Mouse (Mus musculus): ENCODE measurements around the gene Mcm2. TPM values are rescaled to one million over a fixed set of nuclear protein-coding genes. Genes with fewer than 3 reads are reported as not detected.

Gene Mcm2
- total and polyA plus RNA-seq, 3 experiments = 130 to 148 (median 148) TPM

GRCm38 (mm10) chr6:88873965-88874867 is 24.4 kb downstream of the Mcm2 start:
- dilution Hi-C loops (cut with MboI; ENCODE audit: extremely low pct_ligation_motif_present, extremely low pct_unique_long_range_greater_than_20kb, low sequenced_read_pairs) (no loop called here), in situ Hi-C loops (cut with MboI; ENCODE audit: low pct_ligation_motif_present, low pct_unique_long_range_greater_than_20kb, low sequenced_read_pairs) (no loop called here)
- Histone ChIP-seq H3K4me2 (ENCODE audit: insufficient read depth, low read depth, poor library complexity, severe bottlenecking) (no peak overlapping the region), H3K4me1 (ENCODE audit: control insufficient read depth in 1 of 2, insufficient read depth in 2 of 2) (peaks cover 9 to 12% of the 10 kb centered on the region in 2 experiments), H3K36me3 (replicated peaks in 1 of 2; ENCODE audit: control insufficient read depth in 1 of 2, insufficient read depth in 1 of 2, low read length in 1 of 2) (peaks cover 0 to 12% of the 10 kb centered on the region in 2 experiments), H3K4me3 (replicated peaks in 1 of 3; ENCODE audit: low read depth in 2 of 3, low read length in 2 of 3, poor library complexity in 1 of 3) (no peak overlapping the region), H3K27ac (ENCODE audit: insufficient read depth, low read depth) (no peak overlapping the region), H3K79me2 (replicated peaks; ENCODE audit: control insufficient read depth, extremely low read depth, insufficient read depth, poor library complexity, severe bottlenecking) (no peaks in the 10 kb centered on the region), H3K9me3 (replicated peaks; ENCODE audit: low read length) (peaks cover 6% of the 10 kb centered on the region), H3K9ac (ENCODE audit: insufficient read depth, low read depth) (no peak overlapping the region), H3K27me3 (replicated peaks) (no peaks in the 10 kb centered on the region)
- no peak for TF ChIP-seq ELF1 (IDR thresholded peaks at IDR 0.05; ENCODE audit: low read depth, low read length)
- no peak for TF ChIP-seq POLR2AphosphoS2 (IDR thresholded peaks at IDR 0.05; ENCODE audit: low read depth, low read length)
- no peak for TF ChIP-seq JUND (conservative IDR thresholded peaks at IDR 0.05; ENCODE audit: low read depth, low read length)
- TF ChIP-seq TCF12 (IDR thresholded peaks at IDR 0.05; ENCODE audit: low read depth, low read length) = no peak
- no peak for TF ChIP-seq ZC3H11A (IDR thresholded peaks at IDR 0.05; ENCODE audit: low read depth, low read length)
- TF ChIP-seq NRF1 (IDR thresholded peaks at IDR 0.05; ENCODE audit: low read depth, low read length) = no peak
- TF ChIP-seq HCFC1 (IDR thresholded peaks at IDR 0.05; ENCODE audit: low read depth, low read length) = no peak
- TF ChIP-seq USF1 (IDR thresholded peaks at IDR 0.05; ENCODE audit: low read depth, low read length) = no peak
- TF ChIP-seq MXI1 (IDR thresholded peaks at IDR 0.05; ENCODE audit: low read depth, low read length) = no peak
- no peak for DNase-seq (ENCODE audit: extremely low read depth)

GRCm38 (mm10) chr6:88872811-88873210 is 25.8 kb downstream of the Mcm2 start:
- TF ChIP-seq SMC3 (IDR thresholded peaks at IDR 0.05; ENCODE audit: low read depth, low read length) = no peak
- no peak for TF ChIP-seq NELFE (IDR thresholded peaks at IDR 0.05; ENCODE audit: low read depth, low read length)
- no peak for TF ChIP-seq BHLHE40 (IDR thresholded peaks at IDR 0.05; ENCODE audit: low read depth, low read length)
- TF ChIP-seq GABPA (IDR thresholded peaks at IDR 0.05; ENCODE audit: insufficient replicate concordance, low read depth, low read length) = no peak
- no peak for TF ChIP-seq PAX5 (IDR thresholded peaks at IDR 0.05; ENCODE audit: low read length)
- no peak for TF ChIP-seq JUND (conservative IDR thresholded peaks at IDR 0.05; ENCODE audit: low read depth, low read length)
- in situ Hi-C loops (cut with MboI; ENCODE audit: low pct_ligation_motif_present, low pct_unique_long_range_greater_than_20kb, low sequenced_read_pairs) (no loop called here), dilution Hi-C loops (cut with MboI; ENCODE audit: extremely low pct_ligation_motif_present, extremely low pct_unique_long_range_greater_than_20kb, low sequenced_read_pairs) (no loop called here)
- Histone ChIP-seq H3K9me3 (replicated peaks; ENCODE audit: low read length) (peaks cover 6% of the 10 kb centered on the region), H3K9ac (ENCODE audit: insufficient read depth, low read depth) (no peak overlapping the region), H3K79me2 (replicated peaks; ENCODE audit: control insufficient read depth, extremely low read depth, insufficient read depth, poor library complexity, severe bottlenecking) (no peaks in the 10 kb centered on the region), H3K27ac (ENCODE audit: insufficient read depth, low read depth) (no peak overlapping the region), H3K4me1 (ENCODE audit: control insufficient read depth in 1 of 2, insufficient read depth in 2 of 2) (peaks cover 12 to 15% of the 10 kb centered on the region in 2 experiments), H3K36me3 (replicated peaks in 1 of 2; ENCODE audit: control insufficient read depth in 1 of 2, insufficient read depth in 1 of 2, low read length in 1 of 2) (peaks cover 0 to 2% of the 10 kb centered on the region in 2 experiments), H3K4me3 (replicated peaks in 1 of 3; ENCODE audit: low read depth in 2 of 3, low read length in 2 of 3, poor library complexity in 1 of 3) (no peak overlapping the region), H3K27me3 (replicated peaks) (no peaks in the 10 kb centered on the region), H3K4me2 (ENCODE audit: insufficient read depth, low read depth, poor library complexity, severe bottlenecking) (no peak overlapping the region)
- no peak for DNase-seq (ENCODE audit: extremely low read depth)
